Mouse (Mus musculus) lung, embryonic 15.5 days (tissue): ENCODE measurements at regions not wholly inside any gene's neighbourhood (a gene's known extent, or its start where the extent isn't known, plus 50 kb on each side); places are given as distances from the start of the nearest gene placed in this dataset.

Source experiments
- ATAC-seq: fragments of 200-750 bp; cut with Nextera tagmentation; 2 replicates; pipeline ENCODE4 v1.8.0; 2017; ENCODE audit warnings: moderate number of reproducible peaks, borderline replicate concordance; ENCODE audit not compliant: low FRiP score, low TSS enrichment; ENCODE audit errors: extremely low read depth
- H3K27ac ChIP-seq: fragments of 300-500 bp; sonication (generic); 2 replicates; pipeline ENCODE4 v1.5.1; 2015; ENCODE audit warnings: moderate library complexity, mild to moderate bottlenecking, inconsistent platforms
- H3K27me3 ChIP-seq: fragments of 300-500 bp; sonication (generic); 2 replicates; pipeline ENCODE4 v1.6.1; 2015; ENCODE audit warnings: inconsistent platforms
- H3K36me3 ChIP-seq: fragments of 300-500 bp; sonication (generic); 2 replicates; pipeline ENCODE4 v1.6.1; 2015; ENCODE audit warnings: inconsistent platforms
- H3K4me1 ChIP-seq: fragments of 300-500 bp; sonication (generic); 2 replicates; pipeline ENCODE4 v1.6.1; 2015; ENCODE audit warnings: inconsistent platforms
- H3K4me2 ChIP-seq: fragments of 300-500 bp; sonication (generic); 2 replicates; pipeline ENCODE4 v1.6.1; 2015; ENCODE audit warnings: inconsistent platforms, mild to moderate bottlenecking, moderate library complexity
- H3K4me3 ChIP-seq: fragments of 300-500 bp; sonication (generic); 2 replicates; pipeline ENCODE4 v1.5.1; 2015; ENCODE audit warnings: mild to moderate bottlenecking, inconsistent platforms
- H3K9ac ChIP-seq: fragments of 300-500 bp; sonication (generic); 2 replicates; pipeline ENCODE4 v1.6.1; 2015; ENCODE audit warnings: inconsistent platforms
- H3K9me3 ChIP-seq: fragments of 300-500 bp; sonication (generic); 2 replicates; pipeline ENCODE4 v1.6.1; 2016; ENCODE audit warnings: inconsistent platforms
- WGBS: fragments of 180-500 bp; shearing (Covaris S2); methylation state at CpG from one replicate; pipeline ENCODE4 v1.1.7; 2015; 5-methylcytosine and 5-hydroxymethylcytosine counted together

GRCm38 (mm10) chr1:190639846-190640245 is 271.7 kb downstream of the Rps6kc1 start:
- no peaks in the 10 kb centered on the region for H3K36me3 ChIP-seq
- H3K4me2 ChIP-seq, result no peak overlapping the region
- 77% methylated on average over 11 of the region's 11 CpGs for WGBS
- H3K4me1 ChIP-seq, result no peaks in the 10 kb centered on the region
- ATAC-seq, result no peak
- H3K27me3 ChIP-seq, result no peaks in the 10 kb centered on the region
- no peaks in the 10 kb centered on the region for H3K9me3 ChIP-seq
- H3K27ac ChIP-seq, result no peak overlapping the region
- H3K9ac ChIP-seq, result no peak overlapping the region
- H3K4me3 ChIP-seq, result no peak overlapping the region

DNA sequence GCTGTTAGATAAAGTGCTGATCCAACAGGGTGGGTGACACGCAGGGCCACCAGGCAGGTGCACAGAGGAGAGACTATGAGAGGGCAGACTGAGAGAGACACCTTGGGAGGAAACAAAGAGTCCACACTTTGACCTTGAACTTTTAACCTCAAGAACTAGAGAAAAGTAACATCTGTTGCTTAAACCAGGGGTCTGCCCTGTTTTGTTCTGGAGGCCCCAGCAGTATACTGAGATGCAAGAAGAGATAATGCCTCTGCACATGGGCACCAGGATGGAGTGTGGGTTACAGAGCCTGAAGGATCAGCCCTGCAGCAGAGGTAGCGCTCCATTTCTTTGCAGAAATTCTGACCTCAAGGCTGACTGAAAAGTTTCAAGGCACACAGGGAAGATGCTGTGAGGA is 276.6 kb downstream of the Rps6kc1 start:
- Histone ChIP-seq H3K9ac (no peak overlapping the region), H3K4me1 (no peaks in the 10 kb centered on the region), H3K9me3 (no peaks in the 10 kb centered on the region), H3K4me2 (no peak overlapping the region), H3K36me3 (no peaks in the 10 kb centered on the region), H3K27ac (no peak overlapping the region), H3K27me3 (no peaks in the 10 kb centered on the region), H3K4me3 (no peak overlapping the region)
- 75% methylated on average over 2 of the region's 2 CpGs for WGBS
- no peak for ATAC-seq

- Histone ChIP-seq H3K27me3 (no peaks in the 10 kb centered on the region), H3K36me3 (no peaks in the 10 kb centered on the region), H3K4me1 (no peaks in the 10 kb centered on the region), H3K9me3 (no peaks in the 10 kb centered on the region), H3K27ac (no peak overlapping the region), H3K4me3 (no peak overlapping the region), H3K9ac (no peak overlapping the region), H3K4me2 (no peak overlapping the region)
- 71% methylated on average over 2 of the region's 2 CpGs for WGBS
- no peak for ATAC-seq
Observed at GRCm38 (mm10) chr1:190631641-190632040, 279.9 kb downstream of the Rps6kc1 start.

DNA sequence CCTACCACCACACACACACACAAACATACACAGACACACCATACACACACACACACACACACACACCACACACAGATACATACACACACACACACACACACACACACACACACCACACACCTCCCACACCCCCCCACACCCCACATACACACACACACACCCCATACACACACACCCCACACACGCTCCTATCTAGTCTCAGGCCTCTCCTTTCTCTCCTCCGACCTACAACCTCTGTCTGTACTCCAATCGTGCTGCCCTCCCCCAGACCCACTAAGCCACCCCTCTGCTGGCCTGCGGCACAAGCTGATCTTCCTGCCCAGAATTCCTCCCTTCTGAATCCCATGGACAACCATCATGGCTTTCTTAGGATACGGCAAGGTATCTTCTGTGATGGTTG is 281.4 kb downstream of the Rps6kc1 start:
- H3K27ac ChIP-seq, result no peak overlapping the region
- ATAC-seq, result no peak
- H3K36me3 ChIP-seq, result no peaks in the 10 kb centered on the region
- H3K4me3 ChIP-seq, result no peak overlapping the region
- H3K9me3 ChIP-seq, result no peaks in the 10 kb centered on the region
- no peak overlapping the region for H3K9ac ChIP-seq
- H3K4me1 ChIP-seq, result no peaks in the 10 kb centered on the region
- WGBS, result 79% methylated on average over 5 of the region's 5 CpGs
- no peak overlapping the region for H3K4me2 ChIP-seq
- H3K27me3 ChIP-seq, result no peaks in the 10 kb centered on the region

- ATAC-seq, result no peak
- H3K4me3 ChIP-seq, result no peak overlapping the region
- H3K27me3 ChIP-seq, result no peaks in the 10 kb centered on the region
- H3K36me3 ChIP-seq, result no peaks in the 10 kb centered on the region
- no peak overlapping the region for H3K27ac ChIP-seq
- no peaks in the 10 kb centered on the region for H3K4me1 ChIP-seq
- H3K9me3 ChIP-seq, result no peaks in the 10 kb centered on the region
- no peak overlapping the region for H3K4me2 ChIP-seq
- 90% methylated on average over 8 of the region's 8 CpGs for WGBS
- no peak overlapping the region for H3K9ac ChIP-seq
Observed at GRCm38 (mm10) chr1:190623916-190624315, 287.7 kb downstream of the Rps6kc1 start.

DNA sequence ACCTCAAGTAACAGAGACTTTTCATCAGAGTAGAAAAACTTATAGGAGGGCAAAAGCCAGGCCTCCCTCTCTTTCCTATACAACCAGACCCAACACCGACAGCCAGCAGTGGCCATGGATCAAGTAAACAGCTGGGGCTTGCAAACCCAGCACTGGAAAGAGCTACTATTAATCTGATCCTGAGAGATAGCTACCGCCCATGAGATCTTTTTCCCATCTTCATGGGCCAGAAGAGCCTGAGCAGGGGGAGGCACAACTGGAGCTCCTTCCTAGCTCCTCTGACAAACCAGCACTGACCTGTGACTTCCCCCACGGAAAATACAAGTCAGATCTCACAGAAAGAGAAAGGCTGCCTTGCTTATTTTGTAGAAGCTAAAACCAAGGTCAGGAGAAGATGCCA is 311.1 kb downstream of the Rps6kc1 start:
- no peak overlapping the region for H3K9ac ChIP-seq
- H3K36me3 ChIP-seq, result no peaks in the 10 kb centered on the region
- 45% methylated on average over 3 of the region's 3 CpGs for WGBS
- H3K9me3 ChIP-seq, result no peaks in the 10 kb centered on the region
- no peaks in the 10 kb centered on the region for H3K4me1 ChIP-seq
- H3K27me3 ChIP-seq, result no peaks in the 10 kb centered on the region
- no peak overlapping the region for H3K4me3 ChIP-seq
- no peak overlapping the region for H3K4me2 ChIP-seq
- H3K27ac ChIP-seq, result no peak overlapping the region
- no peak for ATAC-seq

- no peak overlapping the region for H3K27ac ChIP-seq
- no peak for ATAC-seq
- H3K9ac ChIP-seq, result no peak overlapping the region
- H3K27me3 ChIP-seq, result no peaks in the 10 kb centered on the region
- H3K4me3 ChIP-seq, result no peak overlapping the region
- no peaks in the 10 kb centered on the region for H3K4me1 ChIP-seq
- H3K9me3 ChIP-seq, result no peaks in the 10 kb centered on the region
- WGBS, result 82% methylated on average over 11 of the region's 11 CpGs
- H3K4me2 ChIP-seq, result no peak overlapping the region
- H3K36me3 ChIP-seq, result no peaks in the 10 kb centered on the region
Observed at GRCm38 (mm10) chr1:190599622-190600021, 311.9 kb downstream of the Rps6kc1 start.

DNA sequence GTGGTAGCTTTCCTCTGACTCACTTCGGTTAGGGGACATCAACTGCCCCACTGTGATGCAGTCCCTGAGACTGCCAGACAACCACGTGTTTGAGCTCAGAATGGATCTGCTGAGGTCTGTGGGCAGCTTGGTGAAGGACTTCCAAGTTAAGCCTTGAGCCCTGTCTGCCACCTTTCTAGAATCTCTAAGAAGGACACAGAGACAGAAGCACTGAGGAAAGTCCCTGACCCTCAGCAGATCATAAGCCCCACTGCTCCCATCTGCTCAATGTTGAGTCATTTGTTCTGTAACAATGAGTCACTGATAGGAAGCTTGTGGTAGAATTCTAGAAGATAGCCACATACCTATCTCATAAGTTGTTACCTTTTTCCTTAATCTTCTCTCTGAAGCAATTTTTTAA is 315.4 kb downstream of the Rps6kc1 start:
- no peak overlapping the region for H3K27ac ChIP-seq
- no peak overlapping the region for H3K9ac ChIP-seq
- WGBS, result 85% methylated on average over 2 of the region's 2 CpGs
- ATAC-seq, result no peak
- H3K4me3 ChIP-seq, result no peak overlapping the region
- no peaks in the 10 kb centered on the region for H3K4me1 ChIP-seq
- no peak overlapping the region for H3K4me2 ChIP-seq
- H3K27me3 ChIP-seq, result no peaks in the 10 kb centered on the region
- H3K36me3 ChIP-seq, result no peaks in the 10 kb centered on the region
- no peaks in the 10 kb centered on the region for H3K9me3 ChIP-seq

GRCm38 (mm10) chr1:190591621-190592020 is 319.9 kb downstream of the Rps6kc1 start:
- H3K4me2 ChIP-seq, result no peak overlapping the region
- no peaks in the 10 kb centered on the region for H3K4me1 ChIP-seq
- no peaks in the 10 kb centered on the region for H3K9me3 ChIP-seq
- whole genome bisulfite sequencing, result 90% methylated on average over 7 of the region's 7 CpGs
- no peaks in the 10 kb centered on the region for H3K27me3 ChIP-seq
- no peak for ATAC-seq
- no peak overlapping the region for H3K9ac ChIP-seq
- no peak overlapping the region for H3K4me3 ChIP-seq
- no peaks in the 10 kb centered on the region for H3K36me3 ChIP-seq
- no peak overlapping the region for H3K27ac ChIP-seq

GRCm38 (mm10) chr1:190589586-190589985 is 322.0 kb downstream of the Rps6kc1 start:
- no peaks in the 10 kb centered on the region for H3K4me1 ChIP-seq
- H3K4me2 ChIP-seq, result no peak overlapping the region
- H3K4me3 ChIP-seq, result no peak overlapping the region
- no peaks in the 10 kb centered on the region for H3K36me3 ChIP-seq
- H3K9ac ChIP-seq, result no peak overlapping the region
- ATAC-seq, result no peak
- no peak overlapping the region for H3K27ac ChIP-seq
- H3K27me3 ChIP-seq, result no peaks in the 10 kb centered on the region
- H3K9me3 ChIP-seq, result no peaks in the 10 kb centered on the region
- 23% methylated on average over 2 of the region's 2 CpGs for WGBS

- H3K36me3 ChIP-seq, result no peaks in the 10 kb centered on the region
- ATAC-seq, result no peak
- H3K9me3 ChIP-seq, result no peaks in the 10 kb centered on the region
- no peaks in the 10 kb centered on the region for H3K27me3 ChIP-seq
- H3K9ac ChIP-seq, result no peak overlapping the region
- WGBS, result 60% methylated on average over 6 of the region's 6 CpGs
- H3K4me2 ChIP-seq, result no peak overlapping the region
- H3K4me3 ChIP-seq, result no peak overlapping the region
- no peaks in the 10 kb centered on the region for H3K4me1 ChIP-seq
- no peak overlapping the region for H3K27ac ChIP-seq
Observed at GRCm38 (mm10) chr1:190583272-190583671, 328.3 kb downstream of the Rps6kc1 start.

DNA sequence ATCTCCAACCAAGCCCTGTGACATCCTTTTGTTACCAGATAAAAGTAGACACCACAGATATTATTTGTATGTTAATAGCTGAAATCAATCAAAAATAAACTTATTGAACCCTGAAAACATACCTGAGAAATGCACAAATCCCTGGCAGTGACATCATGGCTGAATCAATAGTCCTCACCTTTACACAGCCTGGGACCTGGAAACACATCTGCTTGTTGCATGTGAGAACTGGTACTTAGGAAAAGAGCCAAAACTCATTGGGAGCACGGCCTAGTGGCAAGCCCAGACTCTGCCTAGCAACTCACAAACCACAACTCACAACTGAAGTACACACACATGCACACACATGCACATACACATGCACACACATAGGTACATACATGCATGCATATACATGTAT is 330.9 kb downstream of the Rps6kc1 start:
- no peak overlapping the region for H3K9ac ChIP-seq
- H3K4me2 ChIP-seq, result no peak overlapping the region
- no peak for ATAC-seq
- WGBS, result 88% methylated on average over 1 of the region's 1 CpGs
- no peaks in the 10 kb centered on the region for H3K9me3 ChIP-seq
- H3K36me3 ChIP-seq, result no peaks in the 10 kb centered on the region
- no peak overlapping the region for H3K27ac ChIP-seq
- no peak overlapping the region for H3K4me3 ChIP-seq
- H3K27me3 ChIP-seq, result no peaks in the 10 kb centered on the region
- no peaks in the 10 kb centered on the region for H3K4me1 ChIP-seq

DNA sequence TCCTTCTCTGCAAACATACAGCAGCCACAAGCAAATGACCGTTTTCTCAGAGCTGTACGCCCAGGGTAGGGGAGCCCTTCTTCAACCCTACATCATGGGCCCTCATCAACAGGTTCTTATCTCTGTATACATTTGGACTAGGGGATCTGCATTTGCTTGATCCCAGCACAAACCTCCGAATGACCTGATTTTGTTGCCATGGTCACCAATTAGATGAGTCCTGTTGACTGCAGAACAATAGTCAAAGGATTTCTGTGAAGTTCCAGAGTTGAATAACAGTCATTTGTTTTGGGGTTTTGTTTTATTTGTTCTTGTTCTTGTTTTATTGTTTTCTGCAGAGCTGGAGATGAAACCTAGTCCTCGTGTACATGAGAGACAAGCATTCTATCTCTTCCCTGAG is 340.6 kb downstream of the Rps6kc1 start:
- H3K9ac ChIP-seq, result no peak overlapping the region
- H3K36me3 ChIP-seq, result no peaks in the 10 kb centered on the region
- no peak for ATAC-seq
- H3K4me1 ChIP-seq, result no peaks in the 10 kb centered on the region
- WGBS, result 22% methylated on average over 4 of the region's 4 CpGs
- no peak overlapping the region for H3K4me2 ChIP-seq
- H3K4me3 ChIP-seq, result no peak overlapping the region
- no peaks in the 10 kb centered on the region for H3K27me3 ChIP-seq
- no peak overlapping the region for H3K27ac ChIP-seq
- no peaks in the 10 kb centered on the region for H3K9me3 ChIP-seq
